Mouse (Mus musculus) erythroblast, embryonic 14.5 days (primary cell): ENCODE results near the gene Lkaaear1.

Source experiments
- GATA1 ChIP-seq: IDR thresholded peaks from 2 replicates; pipeline ENCODE4 v1.6.1; 2012; ENCODE audit warnings: low read length, inconsistent platforms, mixed read lengths
- TAL1 ChIP-seq: IDR thresholded peaks from 3 replicates; pipeline ENCODE4 v1.6.1; 2012; ENCODE audit warnings: low read length, inconsistent platforms, mixed read lengths

DNA sequence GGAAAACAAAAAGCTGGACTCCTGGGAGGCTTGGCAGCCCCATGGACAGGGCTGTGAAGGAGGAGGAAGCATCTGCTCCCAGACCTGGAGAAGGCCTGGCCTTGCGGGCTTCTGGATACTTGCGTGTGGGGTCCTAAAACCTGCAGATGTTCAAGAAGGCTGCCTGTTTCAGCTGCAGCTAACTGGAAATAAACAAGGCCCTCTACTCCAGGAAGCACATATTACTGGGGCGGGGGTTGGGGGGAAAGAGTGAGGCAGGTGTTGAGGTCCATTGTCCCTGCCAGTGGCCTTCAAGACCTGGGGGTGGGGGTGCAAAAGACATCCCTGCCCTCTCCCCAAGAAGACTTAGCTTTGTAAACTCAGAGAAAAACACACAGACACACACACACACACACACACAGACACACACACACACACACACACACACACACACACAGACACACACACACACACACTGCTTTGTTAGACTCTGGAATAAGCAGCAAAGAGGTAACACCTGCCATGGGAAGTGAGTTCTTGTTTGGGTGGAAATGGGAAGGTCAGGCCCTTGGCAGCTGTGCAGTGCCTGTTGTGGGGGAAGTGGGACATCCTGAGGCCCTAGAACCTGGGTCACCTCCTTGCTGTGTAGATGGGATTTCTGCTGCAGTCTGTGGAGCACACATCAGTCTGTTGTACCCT lies 35.5 kb downstream of the Lkaaear1 start:
- TF ChIP-seq TAL1 (no peak), GATA1 (no peak)
